Mouse (Mus musculus) CH12.LX (cell line): ENCODE results near the gene Astn2.

Source experiments
- CTCF ChIP-seq, 2 experiments: IDR thresholded peaks in 1 of 2; conservative IDR thresholded peaks in 1 of 2; 2 replicates each; pipeline ENCODE4 v1.5.1; 2011 to 2012; ENCODE audit warnings: low read depth in 2 of 2, low read length in 2 of 2, improper control_type of control experiment in 1 of 2, inconsistent platforms in 1 of 2, mild to moderate bottlenecking in 1 of 2, moderate library complexity in 1 of 2
- ELF1 ChIP-seq: IDR thresholded peaks from 2 replicates; pipeline ENCODE4 v1.6.1; 2014; ENCODE audit warnings: low read depth, mild to moderate bottlenecking, inconsistent platforms, low read length, improper control_type of control experiment
- EP300 ChIP-seq: IDR thresholded peaks from 2 replicates; pipeline ENCODE4 v1.6.1; 2011; ENCODE audit warnings: low read length, improper control_type of control experiment
- MAZ ChIP-seq: IDR thresholded peaks from 2 replicates; pipeline ENCODE4 v1.6.1; 2012; ENCODE audit warnings: low read depth, mild to moderate bottlenecking, inconsistent platforms, low read length, improper control_type of control experiment, moderate library complexity
- MYC ChIP-seq: IDR thresholded peaks from 2 replicates; pipeline ENCODE4 v1.6.1; 2011; ENCODE audit warnings: low read depth, mild to moderate bottlenecking, improper control_type of control experiment, low read length
- PAX5 ChIP-seq: IDR thresholded peaks from 2 replicates; pipeline ENCODE4 v1.6.1; 2012; ENCODE audit warnings: low read length, inconsistent platforms, mixed read lengths
- POLR2A ChIP-seq: IDR thresholded peaks from 2 replicates; pipeline ENCODE4 v1.6.1; 2011; ENCODE audit warnings: low read depth, mild to moderate bottlenecking, improper control_type of control experiment, low read length
- RCOR1 ChIP-seq: conservative IDR thresholded peaks from 2 replicates; pipeline ENCODE4 v1.6.1; 2012; ENCODE audit warnings: low read depth, mild to moderate bottlenecking, inconsistent platforms, low read length, improper control_type of control experiment
- UBTF ChIP-seq: IDR thresholded peaks from 2 replicates; pipeline ENCODE4 v1.6.1; 2012; ENCODE audit warnings: low read depth, mild to moderate bottlenecking, inconsistent platforms, low read length, improper control_type of control experiment, moderate library complexity
- USF1 ChIP-seq: IDR thresholded peaks from 2 replicates; pipeline ENCODE4 v1.6.1; 2014; ENCODE audit warnings: low read depth, mild to moderate bottlenecking, inconsistent platforms, low read length, improper control_type of control experiment
- ZC3H11A ChIP-seq: IDR thresholded peaks from 2 replicates; pipeline ENCODE4 v1.6.1; 2012; ENCODE audit warnings: low read depth, mild to moderate bottlenecking, inconsistent platforms, low read length, improper control_type of control experiment

GRCm38 (mm10) chr4:66258905-66259304 lies 145.5 kb downstream of the Astn2 start:
- no peak for TF ChIP-seq MYC
- no peak for TF ChIP-seq CTCF (conservative IDR thresholded peaks at IDR 0.05 in 1 of 2, IDR thresholded peaks at IDR 0.05 in 1 of 2; ENCODE audit: low read depth in 2 of 2, low read length in 2 of 2)
- TF ChIP-seq EP300 = no peak
- TF ChIP-seq POLR2A = no peak
- no peak for TF ChIP-seq RCOR1
- no peak for TF ChIP-seq MAZ
- no peak for TF ChIP-seq USF1
- no peak for TF ChIP-seq UBTF
- TF ChIP-seq PAX5 = no peak
- no peak for TF ChIP-seq ELF1
- no peak for TF ChIP-seq ZC3H11A
